Mouse (Mus musculus) ES-E14 (cell line): ENCODE results near the gene Ptpru. TPM values are rescaled to one million over a fixed set of nuclear protein-coding genes. Genes with fewer than 3 reads are reported as not detected.

Experiments used
- DNase-seq: peaks from one replicate; pipeline ENCODE4 v3.0.0-alpha.2; 2013; ENCODE audit warnings: low read depth, low spot score
- H3K27ac ChIP-seq: 2 replicates; pipeline ENCODE4 v1.5.1; 2012; ENCODE audit warnings: low read depth, mild to moderate bottlenecking, low read length, moderate library complexity, mixed read lengths; ENCODE audit not compliant: poor library complexity, insufficient read depth, severe bottlenecking
- H3K36me3 ChIP-seq: 2 replicates; pipeline ENCODE4 v1.6.1; 2012; ENCODE audit warnings: mild to moderate bottlenecking, low read length, moderate library complexity, mixed read lengths; ENCODE audit not compliant: control insufficient read depth, poor library complexity, insufficient read depth, severe bottlenecking
- H3K4me1 ChIP-seq, 2 experiments: fragments of 150-350 bp in 1 of 2; sonication (generic) in 1 of 2; 2 replicates each; pipeline ENCODE4 v1.6.1; 2012; ENCODE audit warnings: low read length in 2 of 2, mild to moderate bottlenecking in 1 of 2, mixed read lengths in 1 of 2; ENCODE audit not compliant: control insufficient read depth in 2 of 2, insufficient read depth in 2 of 2, poor library complexity in 1 of 2
- H3K4me3 ChIP-seq, 2 experiments: fragments of 150-350 bp in 1 of 2; sonication (generic) in 1 of 2; 2 replicates each; pipeline ENCODE4 v1.5.1; 2012; ENCODE audit warnings: low read length in 2 of 2, low read depth in 1 of 2, mild to moderate bottlenecking in 1 of 2, mixed read lengths in 1 of 2; ENCODE audit not compliant: insufficient read depth in 1 of 2, poor library complexity in 1 of 2, severe bottlenecking in 1 of 2
- H3K9ac ChIP-seq: 2 replicates; pipeline ENCODE4 v1.6.1; 2012; ENCODE audit warnings: low read depth, mild to moderate bottlenecking, low read length, mixed read lengths; ENCODE audit not compliant: poor library complexity, insufficient read depth, severe bottlenecking
- H3K9me3 ChIP-seq: fragments of 150-350 bp; sonication (generic); 2 replicates; pipeline ENCODE4 v1.6.1; 2012; ENCODE audit warnings: low read depth, mild to moderate bottlenecking, low read length; ENCODE audit not compliant: control insufficient read depth, insufficient read depth
- CHD2 ChIP-seq: IDR thresholded peaks from 2 replicates; pipeline ENCODE4 v1.6.1; 2014; ENCODE audit warnings: mild to moderate bottlenecking, low read depth, low read length, inconsistent platforms
- HCFC1 ChIP-seq: IDR thresholded peaks from 2 replicates; pipeline ENCODE4 v1.6.1; 2012; ENCODE audit warnings: low read length, inconsistent platforms, borderline replicate concordance; ENCODE audit not compliant: insufficient read depth
- MAFK ChIP-seq: IDR thresholded peaks from 2 replicates; pipeline ENCODE4 v1.6.1; 2014; ENCODE audit warnings: mild to moderate bottlenecking, low read depth, low read length, inconsistent platforms; ENCODE audit not compliant: insufficient read depth
- ZC3H11A ChIP-seq: IDR thresholded peaks from 2 replicates; pipeline ENCODE4 v1.6.1; 2012; ENCODE audit warnings: low read depth, mild to moderate bottlenecking, inconsistent platforms, low read length, borderline replicate concordance
- ZNF384 ChIP-seq: IDR thresholded peaks from 2 replicates; pipeline ENCODE4 v1.6.1; 2012; ENCODE audit warnings: low read depth, low read length, inconsistent platforms
- in situ Hi-C, 2 experiments: fragments of 600-800 bp; cut with MboI; formaldehyde crosslinking; loops; one replicate each; pipeline ENCODE4 v1.15.1; 2025; ENCODE audit warnings: low sequenced_read_pairs in 2 of 2, inconsistent platforms in 1 of 2; ENCODE audit not compliant: unreplicated experiment in 2 of 2
- total RNA-seq: library from RNA; depleted of rRNA; stranded (reverse); fragments of 300-350 nt; gene quantifications from 2 replicates; pipeline ENCODE4 v1.2.3, GENCODE M21; 2012; rRNA removed

Ptpru gene
- 11.2 and 16.7 TPM in 2 replicates for total RNA-seq

GRCm38 (mm10) chr4:131837872-131838524 is at the start of gene Ptpru:
TSS of gene Ptpru (minus strand) at chr4:131838288.
- TF ChIP-seq ZC3H11A (peak; percentile 82), ZNF384 (no peak), MAFK (no peak), HCFC1 (0 out of 2 replicates have a peak, but pooled peaks have one; percentile 44), CHD2 (no peak)
- peak within 1 kb of the TSS; percentile 48 for H3K9ac ChIP-seq
- peaks cover 0 to 12% of the 10 kb centered on the region in 2 experiments; a peak in 2 of 4 replicates for H3K4me1 ChIP-seq

GRCm38 (mm10) chr4:131885376-131885775 is 47.3 kb upstream of the Ptpru start:
- Histone ChIP-seq H3K4me3 (no peak overlapping the region), H3K9ac (no peak overlapping the region), H3K36me3 (peaks cover 20% of the 10 kb centered on the region), H3K4me1 (no peaks in the 10 kb centered on the region), H3K27ac (no peak overlapping the region), H3K9me3 (no peaks in the 10 kb centered on the region)
- in situ Hi-C loops = no loop called here
- no peak for TF ChIP-seq HCFC1
- no peak for TF ChIP-seq ZNF384
- TF ChIP-seq MAFK = no peak
- no peak for TF ChIP-seq ZC3H11A
- no peak for TF ChIP-seq CHD2
- DNase-seq = no peak

More at GRCm38 (mm10) chr4:131837872-131838524, at the start of gene Ptpru:
- no peak within 1 kb of the TSS for H3K27ac ChIP-seq
- H3K36me3 ChIP-seq = no peaks in the 10 kb centered on the region
- no peaks in the 10 kb centered on the region for H3K9me3 ChIP-seq
- DNase-seq = no peak
- H3K4me3 ChIP-seq = peak within 1 kb of the TSS; percentile 69 to 70
- in situ Hi-C loops = loop anchor here in 1 of 2 experiments (5.0 to 25.0 kb wide), 3 partner anchors 116 to 876 kb away; no protein-coding TSS in a partner anchor

GRCm38 (mm10) chr4:131883571-131883970 is 45.5 kb upstream of the Ptpru start:
- no peaks in the 10 kb centered on the region for H3K9me3 ChIP-seq
- H3K36me3 ChIP-seq = peaks cover 17% of the 10 kb centered on the region
- H3K4me1 ChIP-seq = no peaks in the 10 kb centered on the region
- H3K27ac ChIP-seq = no peak overlapping the region
- H3K9ac ChIP-seq = no peak overlapping the region
- H3K4me3 ChIP-seq = no peak overlapping the region
- DNase-seq = no peak
- TF ChIP-seq CHD2 = no peak
- TF ChIP-seq ZC3H11A = no peak
- in situ Hi-C loops = no loop called here

GRCm38 (mm10) chr4:131881306-131881705 is 43.2 kb upstream of the Ptpru start:
- Histone ChIP-seq H3K9me3 (no peaks in the 10 kb centered on the region), H3K36me3 (peaks cover 11% of the 10 kb centered on the region), H3K27ac (no peak overlapping the region), H3K4me1 (peaks cover 5 to 6% of the 10 kb centered on the region in 2 experiments; a peak in 3 of 4 replicates), H3K9ac (no peak overlapping the region), H3K4me3 (no peak overlapping the region)
- no peak for DNase-seq
- in situ Hi-C loops = no loop called here
- TF ChIP-seq ZC3H11A (no peak), ZNF384 (no peak), HCFC1 (no peak), CHD2 (no peak), MAFK (no peak)
